Mouse (Mus musculus) adrenal gland, adult 2 months (tissue): ENCODE data around the gene Ppie. TPM values are rescaled to one million over a fixed set of nuclear protein-coding genes. Genes with fewer than 3 reads are reported as not detected.
"Not testable (repeated sequence)": the region's sequence is repeated elsewhere in the genome, so short reads cannot be mapped to it uniquely, and the experiment has no call there.

Experiments
- DNase-seq: peaks from one replicate; pipeline ENCODE4 v3.0.0; 2021
- polyA plus RNA-seq: library from polyadenylated mRNA; depleted of rRNA; stranded (reverse); fragments of >200 nt; gene quantifications from 2 replicates; pipeline ENCODE4 v1.2.3, GENCODE M21; 2012
- total RNA-seq, 2 experiments: library from RNA; stranded (reverse); gene quantifications; 2 replicates each; pipeline ENCODE4 v1.2.3; 2021

The Ppie gene
- total and polyA plus RNA-seq, 3 experiments, result 10.5 to 59.1 (median 42.4) TPM

DNA sequence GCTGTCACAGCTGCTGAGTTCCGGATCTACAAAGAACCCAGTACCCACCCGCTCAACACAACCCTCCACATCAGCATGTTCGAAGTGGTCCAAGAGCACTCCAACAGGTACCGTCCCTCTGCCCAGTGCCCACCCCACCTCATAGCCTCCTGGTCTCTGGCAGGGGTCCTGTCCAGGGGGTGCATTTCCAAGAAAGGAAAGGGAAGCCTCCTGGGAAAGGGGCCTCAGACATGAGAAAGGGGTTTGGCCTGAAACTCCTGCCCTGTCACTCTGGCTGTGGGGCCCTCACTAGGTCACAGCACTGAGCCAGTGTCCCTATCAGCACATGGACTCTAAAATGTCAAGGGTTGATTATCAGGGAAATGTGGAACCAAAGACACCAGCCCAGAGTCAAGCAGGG lies 25.1 kb downstream of the Ppie start:
- DNase-seq, result not testable (repeated sequence)

DNA sequence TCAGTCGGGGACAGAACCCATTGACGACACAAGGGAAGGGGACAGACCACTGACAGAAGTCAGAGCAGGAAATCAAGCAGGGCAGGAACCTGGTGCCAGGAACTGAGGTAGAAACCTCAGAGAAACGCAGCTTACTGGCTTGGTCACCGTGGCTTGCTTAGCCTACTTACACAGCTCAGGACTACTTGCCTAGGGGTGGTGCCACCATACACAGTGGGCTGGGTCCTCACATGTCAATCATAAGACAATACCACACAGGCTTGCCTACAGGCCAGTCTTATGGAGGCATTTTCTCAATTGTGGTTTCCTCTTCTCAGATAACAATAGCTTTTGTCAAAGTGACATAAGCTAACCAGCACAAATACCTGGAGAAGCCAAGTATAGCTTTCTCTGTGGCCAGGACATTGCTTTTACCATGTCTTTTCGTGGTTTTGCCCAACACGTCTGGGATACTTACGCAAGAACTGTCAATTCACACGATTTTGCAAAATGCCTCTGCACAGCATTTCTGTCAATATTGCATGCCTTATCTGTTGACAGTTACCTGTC lies 27.5 kb downstream of the Ppie start:
- DNase-seq, result no peak

DNA sequence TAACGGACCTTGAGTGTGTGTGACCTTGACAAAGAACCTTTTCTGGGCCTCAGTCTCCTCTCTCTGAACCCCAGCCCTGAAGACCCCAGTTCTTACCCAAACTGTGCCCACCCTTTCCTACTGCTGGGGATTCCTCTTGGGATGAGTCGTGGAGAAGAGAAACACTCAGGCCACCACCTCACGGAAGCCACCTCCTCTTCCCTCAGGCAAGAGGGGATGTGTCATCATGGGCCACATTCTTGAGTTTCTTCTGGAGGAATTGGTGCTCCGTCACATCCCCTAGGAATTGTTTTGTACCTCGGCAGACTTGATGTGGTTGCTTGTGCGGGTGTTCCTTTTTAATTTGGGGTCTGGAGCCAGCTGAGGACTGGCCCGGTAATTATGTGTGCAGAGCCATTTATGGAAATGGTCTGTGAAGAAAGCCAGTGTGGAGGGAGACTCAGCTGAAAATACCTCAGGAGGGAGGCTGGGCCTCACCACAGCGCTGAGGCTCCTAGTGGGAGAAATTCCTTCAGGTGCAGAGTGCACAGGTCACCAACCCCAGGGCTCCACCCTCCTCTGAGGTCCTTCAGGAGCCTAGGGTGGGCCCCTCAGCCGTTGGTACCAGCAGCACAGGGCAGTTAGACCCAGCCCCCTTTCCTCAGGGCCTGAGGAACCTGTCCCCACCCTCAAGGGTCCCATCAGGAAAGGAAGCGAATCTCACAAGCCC lies 28.3 kb downstream of the Ppie start:
- not testable (repeated sequence) for DNase-seq

DNA sequence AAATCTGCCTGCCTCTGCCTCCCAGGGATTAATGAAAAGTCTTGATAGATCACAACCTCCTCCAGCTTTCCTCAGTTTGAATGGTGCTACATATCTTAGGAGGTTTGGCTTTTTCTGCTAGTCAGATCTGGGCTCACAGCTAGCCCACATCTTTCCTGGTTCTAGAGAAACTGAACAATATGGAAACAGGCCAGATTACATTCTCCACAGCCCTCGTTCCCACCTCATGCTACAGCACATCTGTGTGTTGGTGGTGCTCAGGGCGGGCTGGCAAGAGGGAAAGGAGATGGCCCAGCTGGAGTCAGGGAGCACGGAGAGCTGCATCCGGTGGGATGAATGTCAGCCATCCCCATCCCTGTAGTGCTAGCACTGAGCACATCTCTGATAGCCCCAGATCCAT lies 29.0 kb downstream of the Ppie start:
- DNase-seq, result no peak

DNA sequence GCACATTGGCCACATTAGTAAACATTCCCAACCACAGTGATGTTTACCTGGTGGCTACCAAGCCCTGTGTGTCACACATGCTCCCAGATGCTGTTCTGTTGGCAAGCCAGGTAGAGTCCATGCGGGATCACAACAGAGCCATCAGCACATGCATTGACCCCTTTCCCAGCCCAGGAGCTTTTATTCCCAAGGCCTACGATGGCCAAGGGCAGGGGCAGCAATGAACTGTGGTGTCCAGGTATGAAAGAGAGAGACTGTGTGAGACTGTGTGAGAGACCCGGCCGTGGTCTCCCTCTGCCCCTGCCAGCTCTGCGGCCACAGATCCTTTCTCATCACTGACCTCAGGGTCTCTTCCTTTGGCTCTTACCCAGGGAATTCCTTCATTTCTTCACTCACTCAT lies 31.7 kb downstream of the Ppie start:
- DNase-seq, result no peak

DNA sequence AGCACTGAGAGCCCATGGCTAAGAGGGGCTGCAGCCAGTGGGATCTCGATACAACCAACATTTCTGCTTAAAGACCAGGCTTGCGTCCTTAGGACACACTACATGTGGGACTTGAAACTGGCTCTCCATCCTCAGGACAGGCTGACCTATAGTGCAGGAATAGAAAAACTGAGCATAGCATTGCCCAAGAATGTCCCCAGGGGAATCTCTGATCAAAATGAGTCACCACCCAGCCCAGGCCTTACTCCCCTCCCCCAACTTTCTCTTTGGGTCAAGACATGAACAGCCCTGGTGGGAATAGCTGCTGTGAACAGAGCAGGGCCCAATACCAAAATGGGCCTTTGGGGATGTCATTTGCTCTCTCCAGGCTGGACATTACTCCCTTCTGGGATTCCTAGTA lies 32.9 kb downstream of the Ppie start:
- no peak for DNase-seq

DNA sequence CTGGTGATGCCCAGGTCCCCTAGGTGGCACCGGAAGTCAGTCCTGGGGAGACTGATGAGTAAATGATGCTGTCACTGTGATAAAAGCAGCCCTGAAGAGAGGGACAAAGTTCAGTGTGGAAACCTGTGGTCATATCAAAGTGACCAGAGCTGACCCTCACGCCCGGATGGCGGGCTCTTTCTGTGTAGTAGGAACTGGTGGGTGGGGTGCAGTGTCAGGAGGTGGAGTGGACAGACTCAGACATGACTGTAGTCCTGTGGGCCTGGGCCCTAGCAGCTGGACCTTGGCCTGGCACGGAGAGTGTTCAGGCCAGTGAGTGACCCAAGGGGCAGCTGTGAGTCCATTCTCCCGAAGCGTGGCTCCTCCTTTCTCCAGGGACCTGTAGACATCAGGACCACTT lies 33.8 kb downstream of the Ppie start:
- not testable (repeated sequence) for DNase-seq

DNA sequence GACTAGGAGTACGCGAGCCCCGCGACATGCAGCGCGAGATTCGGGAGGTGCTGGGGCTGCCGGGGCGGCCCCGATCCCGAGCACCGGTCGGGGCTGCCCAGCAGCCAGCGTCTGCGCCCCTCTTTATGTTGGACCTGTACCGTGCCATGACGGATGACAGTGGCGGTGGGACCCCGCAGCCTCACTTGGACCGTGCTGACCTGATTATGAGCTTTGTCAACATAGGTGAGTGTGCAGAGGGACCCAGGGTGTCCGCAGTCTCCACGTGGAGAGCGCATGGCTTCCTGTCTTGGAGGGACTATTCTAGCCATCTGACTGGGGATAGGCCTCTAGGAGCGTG lies 34.3 kb downstream of the Ppie start:
- no peak for DNase-seq

DNA sequence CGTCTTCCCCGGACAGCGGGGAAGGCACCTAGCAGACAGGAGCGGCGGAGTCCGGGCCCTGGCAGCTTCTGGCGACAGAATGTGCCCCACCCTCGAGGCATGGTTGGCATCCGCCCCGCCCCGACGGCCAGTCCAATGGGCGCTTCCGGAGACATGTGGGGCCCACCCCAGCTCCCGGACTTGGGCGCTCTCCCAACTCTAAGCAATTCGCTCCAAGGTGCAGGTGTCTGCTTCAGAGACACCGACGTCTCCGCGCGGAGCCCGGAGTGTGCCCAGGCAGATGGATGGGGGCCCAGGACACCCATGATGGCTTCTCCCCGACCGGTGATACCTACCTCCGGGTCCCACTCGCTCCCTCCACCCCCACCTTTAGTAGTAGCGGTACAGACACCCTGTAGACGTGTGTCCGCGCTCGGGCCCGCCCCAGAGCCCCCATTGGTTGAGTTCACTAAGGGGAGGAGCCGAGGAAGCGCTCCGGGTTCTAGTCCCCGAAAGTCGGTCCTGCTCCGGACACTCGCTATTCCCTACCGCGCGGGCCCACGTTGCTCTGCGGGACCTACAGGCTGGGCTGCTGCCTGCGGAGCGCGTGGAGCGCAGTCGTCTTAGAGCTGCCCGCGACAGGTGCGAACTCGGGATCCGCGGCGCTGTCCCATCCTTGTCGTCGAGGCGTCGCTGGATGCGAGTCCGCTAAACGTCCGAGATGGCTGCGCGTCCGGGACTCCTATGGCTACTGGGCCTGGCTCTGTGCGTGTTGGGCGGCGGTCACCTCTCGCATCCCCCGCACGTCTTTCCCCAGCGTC lies 34.9 kb downstream of the Ppie start, which contains the start of gene Bmp8b:
Bmp8b (plus strand) TSS at position 515 of the 800 bp plus-strand sequence.
- DNase-seq, result no peak

DNA sequence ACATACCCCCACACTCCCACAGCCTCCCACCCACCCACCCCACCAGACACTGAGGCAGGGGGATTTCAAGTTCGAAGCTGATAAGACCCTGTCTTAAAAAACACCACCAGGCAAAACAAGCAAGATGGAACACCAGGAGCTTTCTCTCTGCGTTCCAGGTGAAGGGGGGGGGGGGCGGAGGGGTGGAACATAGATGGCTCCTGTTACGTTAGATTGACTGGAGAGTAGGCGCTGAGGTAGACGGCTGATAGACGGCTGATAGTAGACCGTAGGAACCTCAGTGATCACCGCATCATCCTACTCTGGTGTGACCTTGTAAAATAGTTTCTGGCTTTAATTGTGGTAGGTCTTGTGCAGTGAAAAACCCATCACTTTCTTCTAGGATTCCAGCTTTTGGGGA lies 45.9 kb downstream of the Ppie start:
- DNase-seq, result no peak

DNA sequence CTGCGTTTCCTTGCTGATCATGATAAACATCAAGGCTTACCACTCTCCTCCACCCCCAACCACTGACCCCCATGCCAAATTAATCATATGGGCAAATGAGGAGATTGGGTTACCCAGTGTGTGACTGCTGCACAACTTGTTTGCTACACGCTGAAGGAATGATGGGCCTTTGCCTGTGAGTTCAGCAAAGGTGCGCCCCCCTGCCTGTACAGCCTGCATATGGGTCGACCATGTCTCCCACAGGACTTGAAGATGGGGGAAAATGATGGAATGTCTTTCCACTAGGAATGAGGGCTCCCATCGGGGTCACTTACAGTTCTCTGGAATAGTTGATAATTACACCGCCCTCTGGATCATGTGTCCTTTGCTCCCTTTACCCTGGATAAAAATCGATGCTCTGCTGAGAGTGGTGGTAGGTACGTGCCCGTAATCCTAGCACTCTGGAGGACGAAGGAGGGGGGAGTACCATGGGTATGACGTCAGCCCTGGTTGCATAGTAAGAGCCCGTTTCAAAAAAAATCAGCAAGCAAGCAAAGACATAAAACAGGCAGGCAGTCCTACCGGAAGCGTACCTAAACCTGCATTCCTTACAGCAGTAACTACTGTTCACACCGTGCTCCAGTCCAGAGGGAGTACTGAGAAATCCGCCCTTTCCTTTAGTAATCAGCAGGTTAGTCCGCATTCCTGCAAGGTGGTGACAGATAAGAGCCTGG lies 46.5 kb downstream of the Ppie start:
- no peak for DNase-seq

DNA sequence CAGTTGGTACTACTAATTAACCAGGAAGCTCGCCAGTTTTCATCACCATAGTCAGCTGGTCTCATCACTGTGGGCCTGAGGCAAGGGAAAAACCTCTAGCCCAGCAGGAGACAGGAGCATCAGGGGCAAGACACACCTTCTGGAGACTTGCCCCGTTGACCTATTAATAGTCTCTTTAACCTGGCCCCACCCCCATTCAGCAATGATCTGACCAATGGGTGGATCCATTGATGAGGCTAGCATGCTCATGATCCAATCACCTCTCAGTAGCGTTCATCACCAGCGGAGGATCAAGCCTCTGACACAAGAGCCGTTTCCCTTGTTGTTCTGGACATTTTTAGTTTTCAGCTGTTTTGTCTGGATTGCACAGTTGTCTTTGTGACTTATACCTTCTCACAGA lies 47.1 kb downstream of the Ppie start:
- DNase-seq, result no peak

DNA sequence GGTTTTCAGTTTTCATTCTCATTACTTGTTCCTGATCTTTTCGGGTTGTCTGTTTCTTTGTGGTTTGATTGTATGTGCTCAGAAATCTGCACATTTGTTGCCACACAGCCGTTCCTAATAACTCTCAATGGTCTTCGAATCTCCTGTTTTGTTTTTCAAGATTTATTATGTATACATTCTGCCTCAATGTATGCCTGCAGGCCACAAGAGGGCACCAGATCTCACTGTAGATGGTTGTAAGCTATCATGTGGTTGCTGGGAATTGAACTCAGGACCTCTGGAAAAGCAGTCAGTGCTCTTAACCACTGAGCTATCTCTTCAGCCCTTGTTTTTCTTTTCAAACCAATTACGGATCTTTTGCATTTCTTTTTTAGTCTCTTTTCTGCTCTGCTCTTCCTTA lies 53.4 kb downstream of the Ppie start:
- no peak for DNase-seq

DNA sequence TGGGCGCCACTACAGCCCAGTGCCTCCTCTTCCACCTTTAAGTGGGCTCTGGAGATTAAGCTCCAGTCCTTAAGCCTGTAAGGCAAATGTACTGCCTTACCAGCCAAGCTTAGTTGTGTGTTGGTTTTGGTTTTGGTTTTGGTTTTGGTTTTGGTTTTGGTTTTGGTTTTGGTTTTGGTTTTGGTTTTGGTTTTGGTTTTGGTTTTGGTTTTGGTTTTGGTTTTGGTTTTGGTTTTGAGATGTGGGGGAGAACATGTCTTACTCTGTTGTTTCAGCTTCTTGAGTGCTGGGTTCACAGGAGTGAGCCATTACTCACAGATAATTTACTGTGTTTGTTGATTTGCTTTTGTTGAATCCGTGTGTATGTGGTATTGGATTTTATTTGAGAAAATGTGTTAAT lies 54.5 kb downstream of the Ppie start:
- DNase-seq, result no peak

DNA sequence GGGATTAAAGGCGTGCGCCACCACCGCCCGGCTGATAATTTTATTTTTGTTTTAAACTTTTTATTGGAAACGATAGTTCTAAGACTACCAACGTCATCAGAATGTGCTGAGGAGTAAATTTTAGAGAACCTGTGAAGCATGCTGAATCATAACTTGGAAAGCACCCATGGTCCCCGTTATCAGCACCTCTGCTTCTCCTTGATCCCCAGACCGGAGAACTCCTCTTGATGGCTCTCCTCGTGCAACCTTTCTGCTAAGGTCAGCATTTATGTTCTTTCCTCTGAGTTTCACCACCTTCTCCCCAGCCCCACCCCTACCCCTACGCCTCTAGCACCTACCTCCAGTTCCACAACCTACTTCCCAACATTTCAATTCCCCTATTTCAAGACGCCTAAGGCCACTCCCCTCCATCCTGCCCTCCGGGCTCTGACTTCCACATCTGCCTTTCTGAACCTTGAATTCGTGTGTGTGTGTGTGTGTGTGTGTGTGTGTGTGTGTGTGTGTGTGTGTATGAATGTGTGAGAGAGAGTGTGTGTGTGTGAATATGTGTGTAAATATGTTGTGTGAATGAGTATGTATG lies 56.3 kb downstream of the Ppie start:
- no peak for DNase-seq

DNA sequence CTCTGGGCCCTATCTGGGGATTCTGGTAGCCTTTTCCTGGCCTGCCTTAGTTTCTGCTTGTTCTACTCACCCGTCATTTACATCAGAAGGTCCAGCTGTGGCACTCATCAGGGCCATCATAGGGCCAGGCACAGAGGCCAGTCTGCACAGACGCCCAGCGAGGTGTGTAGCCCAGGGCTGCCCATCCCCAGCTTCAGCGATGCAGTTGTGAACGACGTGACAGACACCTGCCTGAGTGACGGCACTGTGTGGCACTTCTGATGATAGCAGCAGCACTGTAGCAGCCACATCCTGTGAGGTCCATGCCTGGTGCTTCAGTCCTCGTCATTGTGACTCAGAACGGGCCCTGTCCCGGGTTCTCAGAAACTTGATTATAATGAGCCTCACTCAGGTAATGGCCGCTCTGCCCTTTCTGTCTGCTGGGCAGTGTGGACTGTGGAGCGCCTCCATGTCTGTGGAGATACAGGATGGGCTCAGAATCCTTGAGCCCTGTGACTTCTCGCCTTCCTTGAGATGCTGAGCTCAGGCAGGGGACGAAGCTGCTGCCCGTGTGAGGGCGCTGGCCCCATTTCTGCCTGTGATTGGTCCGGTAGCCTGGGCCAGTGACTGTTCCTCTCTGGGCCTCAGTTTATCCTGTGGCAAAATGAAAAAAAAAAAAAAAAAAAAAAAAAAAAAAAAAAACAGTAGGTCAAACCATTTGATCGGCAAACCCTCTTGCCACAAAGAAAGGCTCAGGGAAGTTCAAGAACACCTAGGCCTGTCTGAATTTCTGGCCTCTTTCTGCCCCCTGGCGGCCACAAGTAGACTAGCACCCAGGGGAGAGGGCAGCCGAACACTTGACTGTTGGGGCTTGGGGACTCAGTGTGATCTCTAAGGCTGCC lies 57.2 kb downstream of the Ppie start:
- peak; percentile 60 for DNase-seq

DNA sequence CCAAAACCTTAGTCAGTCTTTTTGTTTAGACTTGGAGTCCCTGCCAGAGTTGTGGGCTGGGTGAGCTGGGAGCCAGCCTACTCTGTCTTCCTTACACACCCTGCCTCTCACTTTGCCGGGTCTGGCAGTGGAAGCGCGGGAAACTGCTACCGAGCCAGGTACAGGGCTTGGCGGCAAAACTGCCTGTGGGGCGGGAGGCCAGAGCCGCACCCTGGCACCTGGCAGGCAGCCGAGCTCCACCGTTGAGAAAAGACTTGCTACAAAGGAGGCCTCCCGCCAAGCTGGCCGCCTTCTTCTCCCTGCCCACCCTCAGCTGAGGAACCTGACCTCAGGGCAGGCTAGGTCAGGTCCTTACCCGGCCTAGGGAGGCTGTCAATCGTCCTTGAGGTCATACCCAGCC lies 59.0 kb downstream of the Ppie start:
- DNase-seq, result no peak

DNA sequence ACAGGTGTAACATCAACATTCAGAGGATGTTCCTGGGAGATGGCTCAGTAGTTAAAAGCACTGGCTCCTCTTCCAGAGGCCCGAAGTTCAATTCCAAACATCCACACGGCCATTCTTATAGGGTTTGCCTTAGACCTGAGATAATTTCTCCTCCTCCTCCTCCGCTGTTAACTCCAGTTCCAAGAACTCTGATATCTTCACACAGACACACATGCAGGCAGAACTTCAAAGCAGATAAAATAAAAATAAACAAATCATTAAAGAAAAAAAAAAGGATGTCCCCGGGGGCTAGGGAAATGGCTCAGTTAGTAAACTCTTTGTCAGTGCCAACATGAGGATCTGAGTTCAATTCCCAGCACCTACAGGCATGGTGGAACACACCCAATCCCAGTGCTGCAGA lies 61.5 kb downstream of the Ppie start:
- no peak for DNase-seq
